Mouse (Mus musculus): ENCODE measurements at regions not wholly inside any gene's neighbourhood (a gene's known extent, or its start where the extent isn't known, plus 50 kb on each side); places are given as distances from the start of the nearest gene placed in this dataset.

- TF ChIP-seq CTCF (IDR thresholded peaks at IDR 0.05; ENCODE audit: extremely low read depth, insufficient read depth, insufficient read length, insufficient replicate concordance) (no peak), POLR2A (IDR thresholded peaks at IDR 0.05; ENCODE audit: low read depth, low read length) (no peak)
Observed at GRCm38 (mm10) chr9:116234170-116234569, 59.0 kb upstream of the Tgfbr2 start.

All from spleen, adult 2 months (tissue).